Mouse (Mus musculus) CH12.LX (cell line): ENCODE results near the gene Napsa. TPM values are rescaled to one million over a fixed set of nuclear protein-coding genes. Genes with fewer than 3 reads are reported as not detected.
A peak's percentile ranks its signal among the peaks of the same experiment; 100 is the strongest.

Experiments
- DNase-seq: peaks from one replicate; pipeline ENCODE4 v3.0.0-alpha.2; 2013; ENCODE audit errors: extremely low read depth
- H3K27ac ChIP-seq: 2 replicates; pipeline ENCODE4 v1.5.1; 2012; ENCODE audit warnings: low read depth, mild to moderate bottlenecking, control low read depth, moderate library complexity; ENCODE audit not compliant: insufficient read depth
- H3K27me3 ChIP-seq: replicated peaks from 2 replicates; pipeline ENCODE3; 2012; ENCODE audit warnings: inconsistent platforms
- H3K36me3 ChIP-seq, 2 experiments: replicated peaks in 1 of 2; 2 replicates each; pipeline versions ENCODE3 to v1.6.1; 2012; ENCODE audit warnings: inconsistent platforms in 1 of 2, low read length in 1 of 2, mild to moderate bottlenecking in 1 of 2, mixed read lengths in 1 of 2, moderate library complexity in 1 of 2; ENCODE audit not compliant: control insufficient read depth in 1 of 2, insufficient read depth in 1 of 2
- H3K4me1 ChIP-seq, 2 experiments: 2 replicates each; pipeline ENCODE4 v1.6.1; 2012; ENCODE audit warnings: inconsistent platforms in 1 of 2, moderate library complexity in 1 of 2; ENCODE audit not compliant: insufficient read depth in 2 of 2, control insufficient read depth in 1 of 2
- H3K4me2 ChIP-seq: 2 replicates; pipeline ENCODE4 v1.6.1; 2012; ENCODE audit warnings: low read depth, mild to moderate bottlenecking, control low read depth; ENCODE audit not compliant: poor library complexity, insufficient read depth, severe bottlenecking
- H3K4me3 ChIP-seq, 3 experiments: fragments of 150-350 bp in 1 of 3; sonication (generic) in 1 of 3; replicated peaks in 1 of 3; 2 replicates each; pipeline versions ENCODE3 to v1.5.1; 2011 to 2012; ENCODE audit warnings: low read depth in 2 of 3, low read length in 2 of 3, mild to moderate bottlenecking in 2 of 3, moderate library complexity in 2 of 3, control low read depth in 1 of 3, improper control_type of control experiment in 1 of 3, inconsistent platforms in 1 of 3, mixed read lengths in 1 of 3; ENCODE audit not compliant: poor library complexity in 1 of 3
- H3K79me2 ChIP-seq: replicated peaks from 2 replicates; pipeline ENCODE4 v1.6.1; 2012; ENCODE audit warnings: mild to moderate bottlenecking, moderate library complexity; ENCODE audit not compliant: control insufficient read depth, poor library complexity, insufficient read depth, severe bottlenecking; ENCODE audit errors: extremely low read depth
- H3K9ac ChIP-seq: 2 replicates; pipeline ENCODE4 v1.6.1; 2012; ENCODE audit warnings: low read depth, mild to moderate bottlenecking, control low read depth, moderate library complexity; ENCODE audit not compliant: insufficient read depth
- H3K9me3 ChIP-seq: replicated peaks from 2 replicates; pipeline ENCODE3; 2012; ENCODE audit warnings: low read length, inconsistent platforms, mixed read lengths
- BHLHE40 ChIP-seq: IDR thresholded peaks from 2 replicates; pipeline ENCODE4 v1.6.1; 2011; ENCODE audit warnings: mild to moderate bottlenecking, low read depth, low read length, improper control_type of control experiment
- CHD1 ChIP-seq: IDR thresholded peaks from 2 replicates; pipeline ENCODE4 v1.6.1; 2012; ENCODE audit warnings: low read depth, low read length, improper control_type of control experiment, inconsistent platforms
- CTCF ChIP-seq, 2 experiments: IDR thresholded peaks in 1 of 2; conservative IDR thresholded peaks in 1 of 2; 2 replicates each; pipeline ENCODE4 v1.5.1; 2011 to 2012; ENCODE audit warnings: low read depth in 2 of 2, low read length in 2 of 2, improper control_type of control experiment in 1 of 2, inconsistent platforms in 1 of 2, mild to moderate bottlenecking in 1 of 2, moderate library complexity in 1 of 2
- EP300 ChIP-seq: IDR thresholded peaks from 2 replicates; pipeline ENCODE4 v1.6.1; 2011; ENCODE audit warnings: low read length, improper control_type of control experiment
- ETS1 ChIP-seq: conservative IDR thresholded peaks from 2 replicates; pipeline ENCODE4 v1.6.1; 2012; ENCODE audit warnings: low read depth, mild to moderate bottlenecking, inconsistent platforms, low read length, improper control_type of control experiment, moderate library complexity
- IRF4 ChIP-seq: IDR thresholded peaks from 2 replicates; pipeline ENCODE4 v1.6.1; 2014; ENCODE audit warnings: low read depth, mild to moderate bottlenecking, inconsistent platforms, low read length, improper control_type of control experiment
- JUN ChIP-seq: IDR thresholded peaks from 2 replicates; pipeline ENCODE4 v1.6.1; 2011; ENCODE audit warnings: low read depth, mild to moderate bottlenecking, low read length, improper control_type of control experiment, moderate library complexity; ENCODE audit not compliant: insufficient read depth
- JUND ChIP-seq: conservative IDR thresholded peaks from 2 replicates; pipeline ENCODE4 v1.6.1; 2011; ENCODE audit warnings: low read depth, low read length, improper control_type of control experiment
- KAT2A ChIP-seq: IDR thresholded peaks from 2 replicates; pipeline ENCODE4 v1.6.1; 2012; ENCODE audit warnings: low read length, improper control_type of control experiment, inconsistent platforms; ENCODE audit not compliant: insufficient replicate concordance
- MAFK ChIP-seq: IDR thresholded peaks from 2 replicates; pipeline ENCODE4 v1.6.1; 2011; ENCODE audit warnings: low read length, improper control_type of control experiment; ENCODE audit not compliant: insufficient replicate concordance
- MAZ ChIP-seq: IDR thresholded peaks from 2 replicates; pipeline ENCODE4 v1.6.1; 2012; ENCODE audit warnings: low read depth, mild to moderate bottlenecking, inconsistent platforms, low read length, improper control_type of control experiment, moderate library complexity
- MYC ChIP-seq: IDR thresholded peaks from 2 replicates; pipeline ENCODE4 v1.6.1; 2011; ENCODE audit warnings: low read depth, mild to moderate bottlenecking, improper control_type of control experiment, low read length
- POLR2AphosphoS2 ChIP-seq: IDR thresholded peaks from 2 replicates; pipeline ENCODE4 v1.6.1; 2011; ENCODE audit warnings: low read depth, low read length, improper control_type of control experiment
- SIN3A ChIP-seq: IDR thresholded peaks from 2 replicates; pipeline ENCODE4 v1.6.1; 2012; ENCODE audit warnings: low read length, improper control_type of control experiment, inconsistent platforms
- UBTF ChIP-seq: IDR thresholded peaks from 2 replicates; pipeline ENCODE4 v1.6.1; 2012; ENCODE audit warnings: low read depth, mild to moderate bottlenecking, inconsistent platforms, low read length, improper control_type of control experiment, moderate library complexity
- ZC3H11A ChIP-seq: IDR thresholded peaks from 2 replicates; pipeline ENCODE4 v1.6.1; 2012; ENCODE audit warnings: low read depth, mild to moderate bottlenecking, inconsistent platforms, low read length, improper control_type of control experiment
- ZKSCAN1 ChIP-seq: IDR thresholded peaks from 2 replicates; pipeline ENCODE4 v1.6.1; 2012; ENCODE audit warnings: low read depth, inconsistent platforms, low read length, improper control_type of control experiment, borderline replicate concordance
- ZNF384 ChIP-seq: IDR thresholded peaks from 2 replicates; pipeline ENCODE4 v1.6.1; 2012; ENCODE audit warnings: low read depth, low read length, improper control_type of control experiment, inconsistent platforms
- dilution Hi-C: fragments of 300-500 bp; cut with MboI; formaldehyde crosslinking; loops from 2 replicates; pipeline ENCODE4 v1.14.3; 2020; ENCODE audit warnings: low sequenced_read_pairs; ENCODE audit not compliant: extremely low pct_unique_long_range_greater_than_20kb, extremely low pct_ligation_motif_present
- in situ Hi-C: fragments of 300-500 bp; cut with MboI; formaldehyde crosslinking; loops from 3 replicates; pipeline ENCODE4 v1.14.3; 2019; ENCODE audit warnings: low sequenced_read_pairs, low pct_ligation_motif_present, low pct_unique_long_range_greater_than_20kb, mixed read lengths
- polyA plus RNA-seq: library from polyadenylated mRNA; unstranded; fragments of >175 nt; gene quantifications from 2 replicates; pipeline ENCODE4 v1.2.1, GENCODE M21; 2012; ENCODE audit warnings: low read depth; ENCODE audit not compliant: insufficient read length
- total RNA-seq, 2 experiments: library from RNA; depleted of rRNA; stranded (reverse); fragments of 300-350 nt in 1 of 2; fragments of >200 nt in 1 of 2; gene quantifications; 2 replicates each; pipeline ENCODE4 v1.2.3; 2012 to 2014

The Napsa gene
- total and polyA plus RNA-seq, 3 experiments, result 175 to 253 (median 194) TPM

- H3K4me2 ChIP-seq, result no peak overlapping the region
- H3K79me2 ChIP-seq, result peaks cover 10% of the 10 kb centered on the region; the same call in 1 of the 2 replicates
- H3K27me3 ChIP-seq, result no peaks in the 10 kb centered on the region
- DNase-seq, result no peak
- H3K4me1 ChIP-seq, result peaks cover 12 to 54% of the 10 kb centered on the region in 2 experiments
- no peak overlapping the region for H3K9ac ChIP-seq
- H3K36me3 ChIP-seq, result peaks cover 54 to 75% of the 10 kb centered on the region in 2 experiments
- H3K27ac ChIP-seq, result no peak overlapping the region
- no peak overlapping the region for H3K4me3 ChIP-seq
- dilution Hi-C loops, result no loop called here
- in situ Hi-C loops, result no loop called here
- TF ChIP-seq POLR2AphosphoS2 (no peak), EP300 (no peak), BHLHE40 (no peak), IRF4 (no peak), JUND (no peak), CTCF (conservative IDR thresholded peaks at IDR 0.05 in 1 of 2, IDR thresholded peaks at IDR 0.05 in 1 of 2; ENCODE audit: low read depth in 2 of 2, low read length in 2 of 2) (no peak), ZKSCAN1 (no peak), MAFK (no peak), ZC3H11A (no peak), SIN3A (no peak), ZNF384 (no peak)
- peaks cover 3% of the 10 kb centered on the region for H3K9me3 ChIP-seq
Measured at GRCm38 (mm10) chr7:44543071-44543470, 29.1 kb upstream of the Napsa start.

GRCm38 (mm10) chr7:44546274-44546673 lies 25.9 kb upstream of the Napsa start:
- Histone ChIP-seq H3K27me3 (no peaks in the 10 kb centered on the region), H3K36me3 (peaks cover 40 to 63% of the 10 kb centered on the region in 2 experiments), H3K4me3 (no peak overlapping the region), H3K9ac (no peak overlapping the region), H3K9me3 (peaks cover 3% of the 10 kb centered on the region), H3K4me2 (no peak overlapping the region), H3K79me2 (peaks cover 10% of the 10 kb centered on the region; the same call in 1 of the 2 replicates), H3K27ac (no peak overlapping the region), H3K4me1 (peaks cover 12 to 44% of the 10 kb centered on the region in 2 experiments)
- in situ Hi-C loops (no loop called here), dilution Hi-C loops (no loop called here)
- DNase-seq, result peak; percentile 45
- TF ChIP-seq ETS1, result peak; percentile 55
- no peak for TF ChIP-seq CTCF (conservative IDR thresholded peaks at IDR 0.05 in 1 of 2, IDR thresholded peaks at IDR 0.05 in 1 of 2; ENCODE audit: low read depth in 2 of 2, low read length in 2 of 2)
- peak; percentile 55 for TF ChIP-seq BHLHE40

- Histone ChIP-seq H3K9me3 (peaks cover 3% of the 10 kb centered on the region), H3K4me3 (peak overlapping the region in 1 of 3 experiments; percentile 82), H3K4me1 (peaks cover 12 to 44% of the 10 kb centered on the region in 2 experiments), H3K4me2 (peak overlapping the region; percentile 52), H3K36me3 (peaks cover 40 to 63% of the 10 kb centered on the region in 2 experiments), H3K9ac (no peak overlapping the region; the same call in 1 of the 2 replicates), H3K27me3 (no peaks in the 10 kb centered on the region), H3K79me2 (peaks cover 10% of the 10 kb centered on the region; the same call in 1 of the 2 replicates), H3K27ac (no peak overlapping the region; the same call in 1 of the 2 replicates)
- TF ChIP-seq CHD1 (no peak), MAFK (no peak), MYC (no peak), JUN (no peak), KAT2A (no peak), MAZ (no peak), UBTF (no peak), IRF4 (no peak)
- DNase-seq, result no peak
- dilution Hi-C loops, result no loop called here
- in situ Hi-C loops, result no loop called here
Measured at GRCm38 (mm10) chr7:44547041-44547440, 25.1 kb upstream of the Napsa start.
